Mouse (Mus musculus) neural tube, embryonic 10.5 days (tissue): Measurements from ENCODE around the gene Ofd1.
A peak's percentile ranks its signal among the peaks of the same experiment; 100 is the strongest.

Source experiments
- DNase-seq: peaks from one replicate; pipeline ENCODE4 v3.0.0-alpha.2; 2017; ENCODE audit warnings: low spot score; ENCODE audit errors: extremely low spot score

Ofd1 gene

GRCm38 (mm10) chrX:166440616-166441063 is at the start of gene Ofd1:
Gene Ofd1, minus strand, starts transcription at chrX:166440704.
- DNase-seq: peak; percentile 74

- peak; percentile 88 for DNase-seq
Measured at GRCm38 (mm10) chrX:166479365-166479983, 39.0 kb upstream of the Ofd1 start, which contains the start of gene Rab9. Gene Rab9, minus strand, starts transcription at chrX:166479867.

- no peak for DNase-seq
Measured at GRCm38 (mm10) chrX:166478631-166479364, 38.3 kb upstream of the Ofd1 start.

GRCm38 (mm10) chrX:166477393-166477792 is 36.9 kb upstream of the Ofd1 start:
- DNase-seq: no peak

GRCm38 (mm10) chrX:166472612-166473011 is 32.1 kb upstream of the Ofd1 start:
- DNase-seq: no peak

- no peak for DNase-seq
Measured at GRCm38 (mm10) chrX:166468321-166468720, 27.8 kb upstream of the Ofd1 start.

GRCm38 (mm10) chrX:166455525-166455924 is 15.0 kb upstream of the Ofd1 start:
- DNase-seq: no peak

GRCm38 (mm10) chrX:166454331-166454730 is 13.8 kb upstream of the Ofd1 start:
- DNase-seq: no peak

- no peak for DNase-seq
Measured at GRCm38 (mm10) chrX:166453532-166453931, 13.0 kb upstream of the Ofd1 start.

- no peak for DNase-seq
Measured at GRCm38 (mm10) chrX:166444552-166444951, 4.0 kb upstream of the Ofd1 start.

- no peak for DNase-seq
Measured at GRCm38 (mm10) chrX:166440036-166440615, 378 bp downstream of the Ofd1 start, which contains the start of gene Trappc2. Gene Trappc2, plus strand, starts transcription at chrX:166440574.

GRCm38 (mm10) chrX:166434812-166435211 is 5.7 kb downstream of the Ofd1 start:
- DNase-seq: no peak

- DNase-seq: no peak
Measured at GRCm38 (mm10) chrX:166416196-166416595, 24.3 kb downstream of the Ofd1 start.

GRCm38 (mm10) chrX:166407865-166408264 is 32.6 kb downstream of the Ofd1 start:
- DNase-seq: no peak

- DNase-seq: no peak
Measured at GRCm38 (mm10) chrX:166393753-166394152, 46.8 kb downstream of the Ofd1 start.

- DNase-seq: no peak
Measured at GRCm38 (mm10) chrX:166386656-166387055, 53.8 kb downstream of the Ofd1 start.

GRCm38 (mm10) chrX:166384935-166385334 is 55.6 kb downstream of the Ofd1 start:
- no peak for DNase-seq

- no peak for DNase-seq
Measured at GRCm38 (mm10) chrX:166383606-166384005, 56.9 kb downstream of the Ofd1 start.

- no peak for DNase-seq
Measured at GRCm38 (mm10) chrX:166378652-166379051, 61.9 kb downstream of the Ofd1 start.

- no peak for DNase-seq
Measured at GRCm38 (mm10) chrX:166376681-166377328, 63.7 kb downstream of the Ofd1 start.

- DNase-seq: no peak
Measured at GRCm38 (mm10) chrX:166365458-166366213, 74.9 kb downstream of the Ofd1 start.
